In genomic region chr13:31811542-31812021, GRCm38 (mm10) we compare ENCODE assay signal across 8 mouse cellular contexts. TPM values are rescaled to one million over a fixed set of nuclear protein-coding genes. Genes with fewer than 3 reads are reported as not detected.
DNase-seq lines count a peak whose midpoint lies in the region; ATAC-seq lines count a peak whose summit lies in the region.

No protein-coding gene starts in this region.

- 8% methylated on average over 44 of the region's 44 CpGs for WGBS in heart, embryonic 10.5 days
- WGBS in hindbrain, embryonic 10.5 days, result 3% methylated on average over 44 of the region's 44 CpGs
- WGBS in midbrain, embryonic 12.5 days, result 2% methylated on average over 44 of the region's 44 CpGs

- H3K27me3 ChIP-seq in heart, embryonic 10.5 days (ENCODE audit: insufficient read depth, poor library complexity, severe bottlenecking), result peaks cover 80% of the 10 kb centered on the region
- peaks cover 100% of the 10 kb centered on the region for H3K27me3 ChIP-seq in hindbrain, embryonic 10.5 days (ENCODE audit: insufficient read depth, poor library complexity, severe bottlenecking)
- peaks cover 85% of the 10 kb centered on the region for H3K27me3 ChIP-seq in midbrain, embryonic 12.5 days

- H3K4me2 ChIP-seq in midbrain, embryonic 12.5 days (replicated peaks), result peak overlapping the region; percentile 43

- intact Hi-C loops in left cerebral cortex, postnatal 25 days (cut with DNase I), result no loop called here

- H3K9ac ChIP-seq in midbrain, embryonic 12.5 days (replicated peaks), result peak overlapping the region; percentile 39

- H3K36me3 ChIP-seq in heart, embryonic 10.5 days, result peaks cover 10% of the 10 kb centered on the region
- 0 out of 2 replicates have a peak, but pooled peaks cover 9% of the 10 kb centered on the region for H3K36me3 ChIP-seq in hindbrain, embryonic 10.5 days
- no peaks in the 10 kb centered on the region for H3K36me3 ChIP-seq in midbrain, embryonic 12.5 days

- peaks cover 57% of the 10 kb centered on the region for H3K4me1 ChIP-seq in heart, embryonic 10.5 days
- peaks cover 64% of the 10 kb centered on the region for H3K4me1 ChIP-seq in hindbrain, embryonic 10.5 days (replicated peaks)
- H3K4me1 ChIP-seq in midbrain, embryonic 12.5 days, result peaks cover 33% of the 10 kb centered on the region

- DNase-seq in heart, embryonic 10.5 days (ENCODE audit: low spot score), result no peak
- DNase-seq in heart, adult 9 months (ENCODE audit: low spot score in 2 of 2), result no peak
- DNase-seq in adrenal gland, adult 2 months, result peak; percentile 72
- DNase-seq in hindbrain, embryonic 10.5 days (ENCODE audit: low spot score), result peak; percentile 66
- DNase-seq in left cerebral cortex, postnatal 25 days (ENCODE audit: low spot score in 2 of 2), result no peak
- DNase-seq in right cerebral cortex, adult 2 months (ENCODE audit: low spot score in 2 of 2), result no peak
- DNase-seq in cerebellum, postnatal 14 days, result no peak

- H3K4me3 ChIP-seq in heart, embryonic 10.5 days, result peak overlapping the region; percentile 82
- peak overlapping the region; percentile 63 for H3K4me3 ChIP-seq in hindbrain, embryonic 10.5 days
- H3K4me3 ChIP-seq in midbrain, embryonic 12.5 days, result peak overlapping the region; percentile 35

- peak overlapping the region; percentile 90 for H3K27ac ChIP-seq in heart, embryonic 10.5 days
- peak overlapping the region; percentile 87 for H3K27ac ChIP-seq in hindbrain, embryonic 10.5 days
- 0 out of 2 replicates have a peak overlapping the region, but pooled peaks have one; percentile 30 for H3K27ac ChIP-seq in midbrain, embryonic 12.5 days (replicated peaks)

- H3K9me3 ChIP-seq in heart, embryonic 10.5 days, result no peaks in the 10 kb centered on the region
- H3K9me3 ChIP-seq in hindbrain, embryonic 10.5 days, result no peaks in the 10 kb centered on the region
- no peaks in the 10 kb centered on the region for H3K9me3 ChIP-seq in midbrain, embryonic 12.5 days

- ATAC-seq in midbrain, embryonic 12.5 days (ENCODE audit: low FRiP score, low read depth), result no peak

RNA-seq across cellular contexts. Expression of gene Foxc1, which starts 5.1 kb away (rescaled TPM):
- polyA plus RNA-seq in heart, embryonic 10.5 days (2016; fragmentation: Nextera tagmentation; extraction: Ambion mirVana), result 1.4 and 2.0 TPM in 2 replicates
- 1 to 10 TPM; 6.6 to 7.3 TPM for total RNA-seq in adrenal gland, adult 2 months (2021)
- 10.9 and 11.3 TPM in 2 replicates for polyA plus RNA-seq in adrenal gland, adult 2 months (2012; rRNA removed)
- polyA plus RNA-seq in hindbrain, embryonic 10.5 days (2016; fragmentation: Nextera tagmentation; extraction: Ambion mirVana), result 2.9 and 3.7 TPM in 2 replicates
- 5.9 and 7.6 TPM in 2 replicates for polyA plus RNA-seq in midbrain, embryonic 12.5 days (2016; fragmentation: Nextera tagmentation; extraction: Ambion mirVana)
- total RNA-seq in left cerebral cortex, postnatal 25 days (2021), result 1 to 10 TPM; 5.5 to 6.6 TPM

Comparison
In these comparisons a context has a peak if more than half of its experiments do, and no peak if none do; other contexts are left out.
1. DNase-seq: peak in adrenal gland, adult 2 months (single experiment) and hindbrain, embryonic 10.5 days (single experiment); none in heart, embryonic 10.5 days (single experiment), heart, adult 9 months (0 of 2), left cerebral cortex, postnatal 25 days (0 of 2), right cerebral cortex, adult 2 months (0 of 2) and cerebellum, postnatal 14 days (0 of 2).
2. H3K27ac ChIP-seq: peak in every context shown above with its lines; median percentile 90 in heart, embryonic 10.5 days; 87 in hindbrain, embryonic 10.5 days; 30 in midbrain, embryonic 12.5 days.
3. Peak in every context shown above with its lines, with median percentiles within 50 percentile points of each other: H3K4me3 ChIP-seq.